Mouse (Mus musculus): Measurements from ENCODE around the gene Alcam. TPM values are rescaled to one million over a fixed set of nuclear protein-coding genes. Genes with fewer than 3 reads are reported as not detected.

Alcam gene
- polyA plus RNA-seq, 1 experiment, result 6.9 TPM

DNA sequence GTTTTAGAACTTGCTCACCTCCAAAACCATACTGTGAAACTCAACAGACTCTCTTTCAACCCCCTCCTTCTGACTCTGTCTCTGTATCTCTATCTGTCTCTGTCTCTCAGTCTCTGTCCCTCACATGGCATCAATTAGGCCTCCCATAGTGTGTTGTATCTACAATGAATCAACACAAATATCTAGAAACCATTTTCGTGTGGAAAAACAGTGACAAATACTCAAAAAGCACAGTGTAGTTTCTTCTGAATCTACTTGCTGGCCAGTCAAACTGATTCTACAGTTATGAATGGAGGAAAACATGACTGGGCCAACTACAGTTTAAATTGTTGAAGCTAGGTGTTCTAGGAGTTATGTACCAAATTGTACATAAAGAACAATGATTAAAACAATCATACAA, 10.8 kb downstream of the Alcam start:
- Histone ChIP-seq H3K4me3 (ENCODE audit: insufficient read depth, low read depth, low read length) (no peak overlapping the region), H3K27ac (ENCODE audit: insufficient read depth, low read depth, low read length) (no peak overlapping the region), H3K4me1 (ENCODE audit: control insufficient read depth, insufficient read depth, low read length) (no peaks in the 10 kb centered on the region; the same call in 1 of the 2 replicates), H3K27me3 (replicated peaks; ENCODE audit: control insufficient read depth, insufficient read depth, low read length) (no peaks in the 10 kb centered on the region; the same call in 1 of the 2 replicates), H3K36me3 (ENCODE audit: control insufficient read depth, insufficient read depth, low read length) (no peaks in the 10 kb centered on the region)
- 88% methylated on average over 1 of the region's 1 CpGs for WGBS
- TF ChIP-seq CTCF (conservative IDR thresholded peaks at IDR 0.05; ENCODE audit: insufficient read depth, insufficient read length, low read depth, low read length), result no peak
- no peak for TF ChIP-seq POLR2A (IDR thresholded peaks at IDR 0.05; ENCODE audit: low read depth, low read length)
- no peak for DNase-seq

DNA sequence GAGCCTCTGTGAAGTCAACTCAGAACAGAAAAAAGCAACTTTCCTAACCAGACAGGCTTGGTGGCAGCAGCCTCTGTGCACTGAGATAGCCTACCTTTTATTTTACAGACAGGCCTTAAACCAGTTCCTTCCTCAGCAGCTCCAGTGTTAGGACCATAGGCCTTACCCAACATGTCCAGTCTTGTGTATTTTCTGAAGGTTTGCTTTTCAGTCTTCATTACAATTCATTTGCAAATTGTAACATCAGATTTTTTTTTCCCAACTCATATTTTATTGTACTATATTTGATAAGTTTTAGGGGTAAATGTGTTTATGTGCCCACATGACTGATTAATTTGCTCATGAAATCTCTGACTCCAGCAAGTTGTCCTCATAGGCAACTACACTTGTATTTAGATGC, 14.3 kb downstream of the Alcam start:
- no peaks in the 10 kb centered on the region for H3K36me3 ChIP-seq (ENCODE audit: control insufficient read depth, insufficient read depth, low read length)
- H3K4me3 ChIP-seq (ENCODE audit: insufficient read depth, low read depth, low read length), result no peak overlapping the region
- H3K27me3 ChIP-seq (replicated peaks; ENCODE audit: control insufficient read depth, insufficient read depth, low read length), result no peaks in the 10 kb centered on the region; the same call in 1 of the 2 replicates
- no peak for DNase-seq
- no peaks in the 10 kb centered on the region; the same call in 1 of the 2 replicates for H3K4me1 ChIP-seq (ENCODE audit: control insufficient read depth, insufficient read depth, low read length)
- no peak for TF ChIP-seq CTCF (conservative IDR thresholded peaks at IDR 0.05; ENCODE audit: insufficient read depth, insufficient read length, low read depth, low read length)
- no peak for TF ChIP-seq POLR2A (IDR thresholded peaks at IDR 0.05; ENCODE audit: low read depth, low read length)
- no peak overlapping the region for H3K27ac ChIP-seq (ENCODE audit: insufficient read depth, low read depth, low read length)

DNA sequence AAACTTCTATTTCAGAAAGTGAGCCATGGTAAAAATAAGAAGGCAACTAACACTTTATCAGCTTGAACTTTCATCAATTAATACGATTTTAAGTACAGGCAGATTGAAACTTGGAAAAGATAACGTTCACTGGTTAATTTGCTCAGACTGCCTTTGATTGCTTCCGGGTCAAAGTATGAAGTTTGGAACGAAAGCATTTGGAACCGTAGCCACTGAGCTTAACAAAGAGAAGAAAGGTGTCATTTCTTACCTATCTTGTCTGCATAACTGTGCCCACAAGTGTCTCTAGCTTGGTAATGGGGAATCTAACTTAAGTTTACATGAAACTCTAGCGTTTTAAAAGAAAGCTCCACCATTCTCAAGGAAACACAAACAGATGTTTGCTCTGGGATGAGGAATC, 14.9 kb downstream of the Alcam start:
- H3K4me1 ChIP-seq (ENCODE audit: control insufficient read depth, insufficient read depth, low read length), result no peaks in the 10 kb centered on the region; the same call in 1 of the 2 replicates
- 54% methylated on average over 6 of the region's 6 CpGs for WGBS
- no peak overlapping the region for H3K4me3 ChIP-seq (ENCODE audit: insufficient read depth, low read depth, low read length)
- no peak overlapping the region for H3K27ac ChIP-seq (ENCODE audit: insufficient read depth, low read depth, low read length)
- DNase-seq, result no peak
- no peak for TF ChIP-seq POLR2A (IDR thresholded peaks at IDR 0.05; ENCODE audit: low read depth, low read length)
- no peak for TF ChIP-seq CTCF (conservative IDR thresholded peaks at IDR 0.05; ENCODE audit: insufficient read depth, insufficient read length, low read depth, low read length)
- no peaks in the 10 kb centered on the region; the same call in 1 of the 2 replicates for H3K27me3 ChIP-seq (replicated peaks; ENCODE audit: control insufficient read depth, insufficient read depth, low read length)
- H3K36me3 ChIP-seq (ENCODE audit: control insufficient read depth, insufficient read depth, low read length), result no peaks in the 10 kb centered on the region

GRCm38 (mm10) chr16:52438216-52438904, 15.5 kb downstream of the Alcam start:
- TF ChIP-seq POLR2A (IDR thresholded peaks at IDR 0.05; ENCODE audit: low read depth, low read length), result no peak
- no peak for TF ChIP-seq CTCF (conservative IDR thresholded peaks at IDR 0.05; ENCODE audit: insufficient read depth, insufficient read length, low read depth, low read length)
- H3K36me3 ChIP-seq (ENCODE audit: control insufficient read depth, insufficient read depth, low read length), result no peaks in the 10 kb centered on the region
- DNase-seq, result no peak
- no peak overlapping the region for H3K27ac ChIP-seq (ENCODE audit: insufficient read depth, low read depth, low read length)
- WGBS, result 39% methylated on average over 6 of the region's 6 CpGs
- no peak overlapping the region for H3K4me3 ChIP-seq (ENCODE audit: insufficient read depth, low read depth, low read length)
- no peaks in the 10 kb centered on the region; the same call in 1 of the 2 replicates for H3K4me1 ChIP-seq (ENCODE audit: control insufficient read depth, insufficient read depth, low read length)
- no peaks in the 10 kb centered on the region for H3K27me3 ChIP-seq (replicated peaks; ENCODE audit: control insufficient read depth, insufficient read depth, low read length)

- TF ChIP-seq CTCF (conservative IDR thresholded peaks at IDR 0.05; ENCODE audit: insufficient read depth, insufficient read length, low read depth, low read length) (no peak), POLR2A (IDR thresholded peaks at IDR 0.05; ENCODE audit: low read depth, low read length) (no peak)
- Histone ChIP-seq H3K27me3 (replicated peaks; ENCODE audit: control insufficient read depth, insufficient read depth, low read length) (no peaks in the 10 kb centered on the region), H3K4me1 (ENCODE audit: control insufficient read depth, insufficient read depth, low read length) (no peaks in the 10 kb centered on the region), H3K27ac (ENCODE audit: insufficient read depth, low read depth, low read length) (no peak overlapping the region), H3K4me3 (ENCODE audit: insufficient read depth, low read depth, low read length) (no peak overlapping the region), H3K36me3 (ENCODE audit: control insufficient read depth, insufficient read depth, low read length) (no peaks in the 10 kb centered on the region)
- DNase-seq, result no peak
- WGBS, result 48% methylated on average over 11 of the region's 11 CpGs
These were observed 20.7 kb downstream of the Alcam start for GRCm38 (mm10) chr16:52433189-52433588.

DNA sequence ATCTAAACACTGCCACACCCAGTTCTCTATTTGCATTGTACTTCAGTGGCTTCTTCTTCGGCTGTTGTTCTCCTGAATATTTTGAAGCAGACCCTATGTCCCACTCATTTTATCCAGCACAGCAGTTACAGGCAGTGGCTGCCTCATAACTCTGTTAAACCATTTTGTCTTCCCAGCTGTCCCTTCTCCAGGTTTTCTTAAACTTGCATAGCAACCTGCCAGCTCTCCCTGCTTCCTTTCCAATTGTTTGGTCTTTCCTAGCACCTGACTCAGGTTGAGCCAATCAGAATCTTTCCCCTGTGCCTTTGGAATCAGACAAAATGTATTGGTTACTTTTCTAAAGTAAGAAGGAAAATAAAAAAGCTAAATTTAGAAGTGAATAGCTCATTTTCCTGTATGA, 21.8 kb downstream of the Alcam start:
- WGBS, result 85% methylated on average over 1 of the region's 1 CpGs
- no peak for TF ChIP-seq CTCF (conservative IDR thresholded peaks at IDR 0.05; ENCODE audit: insufficient read depth, insufficient read length, low read depth, low read length)
- TF ChIP-seq POLR2A (IDR thresholded peaks at IDR 0.05; ENCODE audit: low read depth, low read length), result no peak
- H3K36me3 ChIP-seq (ENCODE audit: control insufficient read depth, insufficient read depth, low read length), result no peaks in the 10 kb centered on the region
- H3K27ac ChIP-seq (ENCODE audit: insufficient read depth, low read depth, low read length), result no peak overlapping the region; the same call in 1 of the 2 replicates
- H3K4me1 ChIP-seq (ENCODE audit: control insufficient read depth, insufficient read depth, low read length), result no peaks in the 10 kb centered on the region
- H3K4me3 ChIP-seq (ENCODE audit: insufficient read depth, low read depth, low read length), result no peak overlapping the region
- DNase-seq, result no peak
- no peaks in the 10 kb centered on the region for H3K27me3 ChIP-seq (replicated peaks; ENCODE audit: control insufficient read depth, insufficient read depth, low read length)

DNA sequence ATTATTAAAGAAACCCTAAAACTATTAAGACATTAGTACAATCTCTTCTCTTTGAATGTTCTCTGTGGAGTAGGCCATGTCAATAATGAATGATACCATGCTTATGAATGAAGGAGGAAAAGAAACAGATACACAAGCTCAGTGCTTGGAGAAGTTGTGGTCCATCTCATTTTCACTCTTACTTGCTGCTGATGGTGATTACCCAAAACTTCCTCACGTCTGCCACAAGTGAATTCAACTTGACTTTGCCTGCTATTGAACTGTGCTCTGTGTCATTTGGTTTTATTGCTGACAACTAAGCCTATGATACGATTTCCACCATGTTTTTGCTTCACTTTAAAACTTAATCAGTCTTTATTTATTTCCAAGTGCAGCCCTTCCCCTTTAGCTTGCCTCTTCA, 22.3 kb downstream of the Alcam start:
- Histone ChIP-seq H3K4me3 (ENCODE audit: insufficient read depth, low read depth, low read length) (no peak overlapping the region), H3K36me3 (ENCODE audit: control insufficient read depth, insufficient read depth, low read length) (no peaks in the 10 kb centered on the region), H3K4me1 (ENCODE audit: control insufficient read depth, insufficient read depth, low read length) (no peaks in the 10 kb centered on the region), H3K27me3 (replicated peaks; ENCODE audit: control insufficient read depth, insufficient read depth, low read length) (no peaks in the 10 kb centered on the region), H3K27ac (ENCODE audit: insufficient read depth, low read depth, low read length) (no peak overlapping the region)
- WGBS, result 79% methylated on average over 2 of the region's 2 CpGs
- DNase-seq, result no peak
- no peak for TF ChIP-seq CTCF (conservative IDR thresholded peaks at IDR 0.05; ENCODE audit: insufficient read depth, insufficient read length, low read depth, low read length)
- TF ChIP-seq POLR2A (IDR thresholded peaks at IDR 0.05; ENCODE audit: low read depth, low read length), result no peak

Measured in kidney, adult 2 months (tissue).